Mouse (Mus musculus): ENCODE data around the gene Vps8.

- no peak for TF ChIP-seq CTCF (IDR thresholded peaks at IDR 0.05; ENCODE audit: borderline replicate concordance, control insufficient read depth, extremely low read depth, insufficient read depth, low read length, poor library complexity)
- no peak for TF ChIP-seq POLR2A (IDR thresholded peaks at IDR 0.05; ENCODE audit: control insufficient read depth, extremely low read depth, insufficient read depth, low read length, poor library complexity)
Measured at GRCm38 (mm10) chr16:21477074-21477473, 54.2 kb downstream of the Vps8 start.
